Mouse (Mus musculus): ENCODE measurements around the gene Mdc1.

DNA sequence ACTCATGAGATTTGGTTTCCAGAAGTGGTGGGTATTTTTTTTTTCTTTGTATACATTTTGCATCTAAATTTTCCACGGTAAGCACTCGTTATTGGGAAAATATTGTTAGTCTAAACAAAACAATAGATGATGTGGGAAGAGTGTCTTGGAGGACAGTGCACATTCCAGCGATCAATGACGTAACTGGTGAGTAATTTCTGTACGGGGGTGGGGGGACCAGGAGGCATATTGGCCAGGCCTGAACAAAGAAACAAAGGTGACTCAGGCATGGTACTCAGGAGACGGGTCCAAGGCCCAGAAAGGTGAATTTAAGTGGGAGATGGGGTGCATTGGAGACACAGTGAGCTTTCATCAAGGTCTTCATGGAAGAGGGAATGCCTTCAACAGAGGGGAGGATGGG is 45.7 kb upstream of the Mdc1 start:
- TF ChIP-seq CTCF (IDR thresholded peaks at IDR 0.05; ENCODE audit: insufficient read depth, low read length) (no peak), POLR2A (IDR thresholded peaks at IDR 0.05; ENCODE audit: borderline replicate concordance, extremely low read depth, low read depth, low read length) (no peak)

Measured in lung, adult 2 months (tissue).